Mouse (Mus musculus) cerebellum, adult 2 months (tissue): Measurements from ENCODE around the gene Gm11549. TPM values are rescaled to one million over a fixed set of nuclear protein-coding genes. Genes with fewer than 3 reads are reported as not detected.

Experiments used
- DNase-seq, 2 experiments: peaks; one replicate each; pipeline ENCODE4 v3.0.0; 2021
- H3K27ac ChIP-seq: fragments of 200-500 bp; 2 replicates; pipeline ENCODE4 v1.5.1; 2012; ENCODE audit warnings: low read length, control low read depth, inconsistent platforms; ENCODE audit not compliant: insufficient read depth
- H3K27me3 ChIP-seq: fragments of 200-500 bp; 2 replicates; pipeline ENCODE4 v1.6.1; 2012; ENCODE audit warnings: inconsistent platforms, mild to moderate bottlenecking, low read length, moderate library complexity; ENCODE audit not compliant: control insufficient read depth, insufficient read depth
- H3K4me1 ChIP-seq: fragments of 200-500 bp; 2 replicates; pipeline ENCODE4 v1.6.1; 2011; ENCODE audit warnings: low read length; ENCODE audit not compliant: control insufficient read depth, insufficient read depth
- H3K4me3 ChIP-seq: fragments of 200-500 bp; replicated peaks from 2 replicates; pipeline ENCODE3; 2011; ENCODE audit warnings: mild to moderate bottlenecking, low read depth, low read length, control low read depth; ENCODE audit not compliant: insufficient read depth
- CTCF ChIP-seq: fragments of 200-500 bp; IDR thresholded peaks from 2 replicates; pipeline ENCODE4 v1.5.1; 2011; ENCODE audit warnings: low read depth, mild to moderate bottlenecking, control low read depth, low read length, moderate library complexity, borderline replicate concordance; ENCODE audit not compliant: insufficient read depth
- POLR2A ChIP-seq: fragments of 200-500 bp; IDR thresholded peaks from 2 replicates; pipeline ENCODE4 v1.6.1; 2011; ENCODE audit warnings: low read length, control low read depth, borderline replicate concordance; ENCODE audit not compliant: insufficient read depth
- WGBS: fragments of 180-500 bp; shearing (Covaris S2); methylation state at CpG from one replicate; pipeline ENCODE4 v1.1.7; 2018; 5-methylcytosine and 5-hydroxymethylcytosine counted together
- polyA plus RNA-seq: library from polyadenylated mRNA; depleted of rRNA; stranded (reverse); fragments of >200 nt; gene quantifications from 2 replicates; pipeline ENCODE4 v1.2.3, GENCODE M21; 2012

Gm11549 gene
- polyA plus RNA-seq, 1 experiment, result 0.10 TPM

- DNase-seq, result peak; percentile 74 to 86
- Histone ChIP-seq H3K4me1 (no peaks in the 10 kb centered on the region), H3K27me3 (no peaks in the 10 kb centered on the region), H3K4me3 (no peak overlapping the region), H3K27ac (no peak overlapping the region)
- no peak for TF ChIP-seq POLR2A
- peak; percentile 90 for TF ChIP-seq CTCF
- WGBS, result 5% methylated on average over 6 of the region's 6 CpGs
These were observed 26.2 kb downstream of the Gm11549 start for GRCm38 (mm10) chr3:36495436-36495835.

- no peaks in the 10 kb centered on the region for H3K27me3 ChIP-seq
These were observed 27.0 kb downstream of the Gm11549 start for GRCm38 (mm10) chr3:36494613-36495012.

GRCm38 (mm10) chr3:36493641-36494283 lies 27.9 kb downstream of the Gm11549 start:
- TF ChIP-seq POLR2A, result no peak
- no peak for TF ChIP-seq CTCF

More at GRCm38 (mm10) chr3:36494613-36495012, 27.0 kb downstream of the Gm11549 start:
- no peaks in the 10 kb centered on the region for H3K4me1 ChIP-seq
- TF ChIP-seq POLR2A (no peak), CTCF (no peak)
- DNase-seq, result no peak
- H3K27ac ChIP-seq, result no peak overlapping the region
- no peak overlapping the region for H3K4me3 ChIP-seq
- 99% methylated on average over 2 of the region's 2 CpGs for WGBS

GRCm38 (mm10) chr3:36492716-36493391 lies 28.8 kb downstream of the Gm11549 start:
- Histone ChIP-seq H3K27me3 (no peaks in the 10 kb centered on the region), H3K27ac (no peak overlapping the region), H3K4me3 (no peak overlapping the region), H3K4me1 (no peaks in the 10 kb centered on the region)
- no peak for TF ChIP-seq CTCF
- no peak for TF ChIP-seq POLR2A
- DNase-seq, result no peak
- WGBS, result 82% methylated on average over 9 of the region's 9 CpGs

More at GRCm38 (mm10) chr3:36493641-36494283, 27.9 kb downstream of the Gm11549 start:
- DNase-seq, result no peak
- H3K4me1 ChIP-seq, result no peaks in the 10 kb centered on the region
- no peak overlapping the region for H3K27ac ChIP-seq
- H3K4me3 ChIP-seq, result no peak overlapping the region
- no peaks in the 10 kb centered on the region for H3K27me3 ChIP-seq
- WGBS, result 76% methylated on average over 6 of the region's 6 CpGs

GRCm38 (mm10) chr3:36491535-36491934 lies 30.1 kb downstream of the Gm11549 start:
- Histone ChIP-seq H3K27me3 (no peaks in the 10 kb centered on the region), H3K4me1 (peaks cover 3% of the 10 kb centered on the region; the same call in 1 of the 2 replicates), H3K27ac (no peak overlapping the region), H3K4me3 (no peak overlapping the region)
- WGBS, result 93% methylated on average over 5 of the region's 5 CpGs
- no peak for DNase-seq
- TF ChIP-seq CTCF (no peak), POLR2A (no peak)

GRCm38 (mm10) chr3:36489590-36489910 lies 32.1 kb downstream of the Gm11549 start:
- DNase-seq, result no peak
- Histone ChIP-seq H3K4me3 (no peak overlapping the region), H3K27me3 (no peaks in the 10 kb centered on the region), H3K4me1 (peaks cover 3% of the 10 kb centered on the region; the same call in 1 of the 2 replicates), H3K27ac (no peak overlapping the region)
- TF ChIP-seq CTCF (no peak), POLR2A (no peak)
- WGBS, result 98% methylated on average over 1 of the region's 1 CpGs

- Histone ChIP-seq H3K4me1 (peaks cover 3% of the 10 kb centered on the region; the same call in 1 of the 2 replicates), H3K4me3 (no peak overlapping the region), H3K27ac (no peak overlapping the region), H3K27me3 (no peaks in the 10 kb centered on the region)
- TF ChIP-seq POLR2A (no peak), CTCF (no peak)
- no peak for DNase-seq
- WGBS, result 96% methylated on average over 6 of the region's 6 CpGs
These were observed 32.6 kb downstream of the Gm11549 start for GRCm38 (mm10) chr3:36488899-36489589.

- Histone ChIP-seq H3K4me1 (peaks cover 3% of the 10 kb centered on the region; the same call in 1 of the 2 replicates), H3K27ac (no peak overlapping the region), H3K27me3 (no peaks in the 10 kb centered on the region), H3K4me3 (no peak overlapping the region)
- no peak for TF ChIP-seq POLR2A
- TF ChIP-seq CTCF, result no peak
- WGBS, result 3% methylated on average over 1 of the region's 1 CpGs
- peak; percentile 33 to 36 for DNase-seq
These were observed 33.2 kb downstream of the Gm11549 start for GRCm38 (mm10) chr3:36488367-36488766.
